Mouse (Mus musculus): ENCODE data around the gene Atxn10.

Atxn10 gene

GRCm38 (mm10) chr15:85334234-85334633 is 1.8 kb upstream of the Atxn10 start:
- DNase-seq (ENCODE audit: low spot score), result no peak

DNA sequence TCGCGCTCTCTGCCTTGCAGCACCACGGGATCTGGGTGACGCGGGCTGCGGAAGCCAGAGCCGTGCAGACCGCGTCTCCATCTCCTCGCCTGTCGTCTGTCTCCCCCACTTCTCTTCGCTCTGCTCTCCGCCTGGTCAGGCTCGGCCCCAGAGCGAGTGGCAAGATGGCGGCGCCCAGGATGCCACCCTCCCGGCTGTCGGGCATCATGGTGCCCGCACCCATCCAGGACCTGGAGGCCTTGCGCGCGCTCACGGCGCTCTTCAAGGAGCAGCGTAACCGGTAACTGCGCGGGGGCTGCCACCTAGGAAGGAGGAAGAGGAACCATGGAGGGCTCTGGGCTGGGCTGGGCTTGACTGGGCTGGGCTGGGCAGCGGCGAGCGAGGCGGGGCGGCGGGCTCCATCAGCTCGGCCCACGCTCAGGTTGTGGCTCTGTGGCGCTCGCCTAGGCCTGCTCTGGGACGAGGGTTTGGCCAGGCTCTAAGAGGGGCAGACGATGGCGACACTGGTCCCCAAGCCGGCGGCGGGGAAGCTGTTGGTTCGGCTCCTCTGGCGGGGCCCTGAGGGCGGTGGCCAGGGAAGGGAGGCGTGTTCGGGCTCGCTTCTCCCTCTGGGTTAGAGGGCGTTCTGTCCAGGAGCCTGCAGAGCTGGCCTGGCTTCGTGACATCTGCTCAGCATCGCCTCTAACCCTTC is 401 bp downstream of the Atxn10 start:
- DNase-seq (ENCODE audit: low spot score), result peak; percentile 68

- DNase-seq (ENCODE audit: low spot score), result no peak
Observed at GRCm38 (mm10) chr15:85337219-85337618, 1.2 kb downstream of the Atxn10 start.

- no peak for DNase-seq (ENCODE audit: low spot score)
Observed at GRCm38 (mm10) chr15:85337979-85338378, 1.9 kb downstream of the Atxn10 start.

DNA sequence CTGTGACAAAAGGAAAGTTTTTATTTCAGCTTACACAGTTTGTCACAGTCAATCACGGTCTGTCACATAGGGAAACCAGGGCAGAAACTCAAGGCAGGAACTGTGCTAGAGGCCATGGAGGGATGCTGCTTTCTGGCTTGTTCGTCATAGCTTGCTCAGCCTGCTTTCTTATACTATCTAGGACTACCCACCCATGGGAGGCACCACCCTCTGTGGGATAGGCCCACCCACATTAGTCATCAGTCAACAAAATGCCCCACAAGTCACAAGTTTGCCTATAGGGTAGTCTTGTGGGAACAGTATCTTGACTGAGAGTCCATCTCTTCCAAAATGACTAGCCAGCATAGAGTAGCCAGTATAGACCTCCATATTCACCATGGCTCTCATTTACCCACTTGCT is 6.2 kb downstream of the Atxn10 start:
- no peak for DNase-seq (ENCODE audit: low spot score)

GRCm38 (mm10) chr15:85344673-85345072 is 8.6 kb downstream of the Atxn10 start:
- no peak for DNase-seq (ENCODE audit: low spot score)

- DNase-seq (ENCODE audit: low spot score), result peak; percentile 88
Observed at GRCm38 (mm10) chr15:85347058-85347700, 11.1 kb downstream of the Atxn10 start.

DNA sequence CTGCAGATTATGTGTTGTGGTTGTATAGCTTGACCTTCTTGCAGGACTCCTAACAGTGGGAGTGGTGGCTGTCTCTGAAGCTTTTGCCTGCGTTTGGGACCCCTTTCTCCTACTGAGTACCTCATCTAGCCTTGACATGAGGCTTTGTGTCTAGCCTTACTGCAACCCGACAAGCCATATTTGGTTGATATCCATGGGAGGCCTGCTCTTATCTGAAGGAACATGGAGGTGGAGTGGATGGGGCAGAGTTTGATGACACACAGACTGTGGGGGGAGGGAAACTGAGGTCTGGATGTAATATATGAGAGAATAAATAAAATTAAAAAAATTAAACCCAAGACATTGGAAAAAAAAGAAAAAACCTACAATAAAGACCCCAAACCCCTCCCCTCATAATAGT is 14.1 kb downstream of the Atxn10 start:
- no peak for DNase-seq (ENCODE audit: low spot score)

GRCm38 (mm10) chr15:85354060-85354459 is 18.0 kb downstream of the Atxn10 start:
- DNase-seq (ENCODE audit: low spot score), result no peak

- DNase-seq (ENCODE audit: low spot score), result peak; percentile 54
Observed at GRCm38 (mm10) chr15:85356112-85356511, 20.1 kb downstream of the Atxn10 start.

- DNase-seq (ENCODE audit: low spot score), result no peak
Observed at GRCm38 (mm10) chr15:85357465-85358225, 21.6 kb downstream of the Atxn10 start.

DNA sequence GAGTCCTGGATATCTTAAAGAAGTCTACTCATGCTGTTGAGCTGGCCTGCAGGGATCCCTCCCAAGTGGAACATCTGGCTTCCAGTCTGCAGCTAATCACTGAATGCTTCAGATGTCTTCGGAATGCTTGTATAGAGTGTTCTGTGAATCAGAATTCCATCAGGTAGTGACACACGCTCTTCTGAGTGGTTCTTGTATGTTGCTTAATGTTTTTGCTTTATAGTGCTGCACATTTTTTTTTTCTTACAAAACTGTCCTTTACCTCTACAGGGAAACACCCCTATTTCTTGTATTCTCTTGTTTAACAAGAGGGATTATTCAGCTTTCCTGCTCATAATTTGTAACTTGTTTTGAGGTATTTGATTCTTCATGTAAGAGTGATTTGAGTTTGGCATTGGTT is 23.4 kb downstream of the Atxn10 start:
- no peak for DNase-seq (ENCODE audit: low spot score)

DNA sequence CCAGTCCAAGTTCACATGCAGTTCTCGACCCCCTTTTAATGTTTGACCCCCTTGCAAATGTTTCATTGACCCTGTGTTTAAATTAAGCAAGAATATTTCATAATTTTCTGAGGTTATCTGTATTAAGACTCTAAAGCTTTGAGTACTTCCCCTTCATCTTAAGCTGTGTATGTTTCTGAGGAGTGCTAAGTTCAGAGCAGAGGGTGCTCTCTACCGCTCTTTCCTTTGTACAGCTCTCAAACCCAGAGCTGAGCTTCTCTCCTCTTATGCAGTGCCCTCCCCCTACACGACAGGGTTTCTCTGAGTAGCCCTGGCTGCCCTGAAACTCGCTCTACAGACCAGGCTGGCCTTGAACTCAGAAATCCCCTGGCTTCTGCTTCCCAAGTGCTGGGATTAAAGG is 23.9 kb downstream of the Atxn10 start:
- DNase-seq (ENCODE audit: low spot score), result peak; percentile 43

GRCm38 (mm10) chr15:85364366-85364765 is 28.3 kb downstream of the Atxn10 start:
- no peak for DNase-seq (ENCODE audit: low spot score)

DNA sequence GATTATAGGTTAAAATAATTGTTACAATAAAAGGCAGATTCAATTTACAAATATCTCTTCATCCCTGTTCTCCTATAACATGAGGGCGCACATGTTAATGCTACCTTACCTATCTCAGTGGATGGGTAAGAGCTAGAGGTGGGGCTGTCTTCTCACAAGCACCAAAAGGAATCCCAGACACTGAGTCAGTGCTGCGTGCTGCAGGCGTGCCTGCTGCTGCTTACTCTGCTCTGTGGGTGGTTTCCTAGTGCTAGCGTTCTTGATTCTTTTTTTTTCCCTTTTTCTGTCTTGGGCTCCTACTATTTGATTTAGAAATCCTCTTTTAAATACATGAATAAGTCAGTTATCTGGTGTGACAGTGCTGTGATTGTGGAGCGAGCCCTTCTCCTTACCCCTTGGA is 30.9 kb downstream of the Atxn10 start:
- DNase-seq (ENCODE audit: low spot score), result no peak

DNA sequence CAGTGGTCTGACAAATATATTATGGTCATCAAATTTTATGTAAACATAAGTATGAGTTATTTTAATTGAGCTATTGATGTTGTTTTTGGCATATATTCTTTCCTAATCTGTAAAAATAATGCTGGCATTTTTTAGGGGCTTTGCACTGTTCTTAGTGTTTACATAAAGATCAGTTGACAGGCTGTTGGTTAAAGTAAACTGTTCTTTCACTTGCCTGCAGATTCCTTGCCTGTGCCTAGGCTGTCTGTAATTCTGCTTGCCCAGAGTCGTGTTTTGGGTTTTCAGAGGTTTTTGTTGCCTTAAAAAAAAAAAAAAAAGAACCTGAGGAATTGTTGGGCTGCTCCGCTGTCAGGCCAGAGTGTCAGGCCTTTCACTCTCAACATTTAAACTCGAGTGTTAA is 33.7 kb downstream of the Atxn10 start:
- DNase-seq (ENCODE audit: low spot score), result no peak

- no peak for DNase-seq (ENCODE audit: low spot score)
Observed at GRCm38 (mm10) chr15:85373125-85373524, 37.1 kb downstream of the Atxn10 start.

DNA sequence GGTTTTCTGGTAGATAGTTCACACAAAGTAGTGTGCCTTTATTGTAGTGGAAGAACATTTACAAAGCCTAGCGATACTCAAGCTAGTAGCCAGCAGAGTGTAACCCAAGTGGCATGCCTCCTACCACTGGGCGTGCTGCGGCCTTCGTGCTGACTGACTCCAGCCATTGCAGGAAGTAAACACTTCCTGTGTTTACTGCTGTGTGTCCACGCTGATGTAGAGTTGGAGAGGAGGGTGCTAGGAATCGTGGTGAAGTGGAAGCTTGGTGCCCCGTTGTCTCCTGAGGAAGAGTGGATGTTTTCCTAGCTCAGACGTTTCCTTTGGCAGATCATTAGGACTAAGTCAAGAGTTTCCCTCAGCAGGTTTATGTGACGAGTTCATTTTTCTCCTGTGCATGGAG is 47.4 kb downstream of the Atxn10 start:
- peak; percentile 59 for DNase-seq (ENCODE audit: low spot score)

DNA sequence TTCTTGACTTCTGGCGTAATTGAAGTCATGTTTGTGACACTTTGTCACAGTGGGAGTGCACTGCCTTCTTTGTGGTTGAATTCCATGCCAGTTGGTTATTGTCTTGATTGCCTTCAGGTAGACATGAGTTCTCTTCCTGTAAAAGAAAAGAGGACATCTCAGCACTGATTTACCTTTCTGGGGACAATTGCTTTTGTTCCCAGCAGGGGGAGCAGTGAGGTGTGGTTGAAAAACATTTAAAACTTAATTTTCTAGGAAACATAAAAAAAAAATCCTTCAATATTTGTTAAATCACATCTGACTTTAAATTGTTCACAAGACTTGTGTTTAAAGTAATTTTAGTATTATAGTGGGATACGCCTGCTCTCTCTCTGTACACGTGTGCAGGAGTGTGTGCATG is 52.7 kb downstream of the Atxn10 start:
- no peak for DNase-seq (ENCODE audit: low spot score)

- DNase-seq (ENCODE audit: low spot score), result no peak
Observed at GRCm38 (mm10) chr15:85389915-85390314, 53.9 kb downstream of the Atxn10 start.

DNA sequence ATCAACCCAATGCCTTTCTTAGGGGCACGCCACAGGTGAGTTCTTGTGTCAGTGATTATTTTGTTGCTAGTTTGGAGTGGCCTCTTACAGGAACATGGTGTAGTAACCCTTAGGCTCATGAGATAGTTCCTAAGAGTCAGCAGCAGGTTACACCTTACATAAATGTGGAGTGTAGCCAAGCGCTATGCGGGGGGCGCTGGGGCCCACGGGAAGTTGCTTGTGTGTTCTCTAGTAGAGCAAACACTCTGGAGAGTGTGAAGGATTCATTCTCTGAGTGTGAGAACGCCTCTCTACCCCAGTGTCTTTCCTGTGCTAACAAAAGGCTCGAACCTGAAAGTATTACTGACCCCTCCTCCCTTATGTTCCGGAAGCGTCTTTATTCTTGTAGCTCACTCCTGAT is 59.3 kb downstream of the Atxn10 start:
- peak; percentile 26 for DNase-seq (ENCODE audit: low spot score)

DNA sequence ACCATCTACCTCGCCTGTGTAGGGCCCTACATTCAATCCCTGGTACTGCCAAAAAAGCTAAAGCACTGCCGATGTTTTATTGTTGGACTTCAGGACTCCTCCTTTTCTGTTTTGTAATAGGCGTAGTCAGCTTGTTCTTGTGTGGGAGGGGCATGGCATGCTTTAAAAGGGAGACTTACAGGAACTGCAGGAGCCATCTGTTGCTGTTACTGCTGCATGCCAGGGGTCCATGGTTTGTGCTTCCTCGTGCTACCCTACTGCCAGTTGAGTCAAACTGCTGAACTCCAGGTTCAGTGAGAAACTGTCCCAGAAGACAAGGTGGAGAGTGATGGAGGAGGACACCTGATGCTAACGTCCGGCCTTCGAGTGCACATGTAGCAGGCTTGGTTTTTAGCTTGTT is 65.9 kb downstream of the Atxn10 start:
- DNase-seq (ENCODE audit: low spot score), result peak; percentile 23

GRCm38 (mm10) chr15:85403256-85403731 is 67.2 kb downstream of the Atxn10 start:
- DNase-seq (ENCODE audit: low spot score), result peak; percentile 39

Data from lung, postnatal 25 days (tissue).